Mouse (Mus musculus) myocyte (in vitro differentiated cells): ENCODE measurements around the gene Lcn2. TPM values are rescaled to one million over a fixed set of nuclear protein-coding genes. Genes with fewer than 3 reads are reported as not detected.

Experiments used
- H3K27me3 ChIP-seq: one replicate; pipeline ENCODE4 v1.6.1; 2011; ENCODE audit not compliant: control insufficient read depth, insufficient read depth, insufficient read length
- H3K36me3 ChIP-seq: one replicate; pipeline ENCODE4 v1.6.1; 2011; ENCODE audit not compliant: control insufficient read depth, insufficient read depth
- H3K4me2 ChIP-seq: one replicate; pipeline ENCODE4 v1.6.1; 2011; ENCODE audit warnings: low read depth, control low read depth
- H3K4me3 ChIP-seq: one replicate; pipeline ENCODE4 v1.5.1; 2011; ENCODE audit warnings: mild to moderate bottlenecking, control low read depth, moderate library complexity
- H3K79me2 ChIP-seq: one replicate; pipeline ENCODE4 v1.6.1; 2011; ENCODE audit not compliant: control insufficient read depth, insufficient read depth
- H3ac ChIP-seq: one replicate; pipeline ENCODE4 v1.6.1; 2011; ENCODE audit not compliant: control insufficient read depth, insufficient read length
- CEBPB ChIP-seq: IDR thresholded peaks from 2 replicates; pipeline ENCODE4 v1.6.1; 2011; ENCODE audit warnings: mild to moderate bottlenecking, moderate library complexity; ENCODE audit not compliant: poor library complexity, insufficient read depth, severe bottlenecking
- E2F4 ChIP-seq: IDR thresholded peaks from one replicate; pipeline ENCODE4 v1.6.1; 2011; ENCODE audit warnings: mild to moderate bottlenecking, control low read depth, moderate library complexity; ENCODE audit not compliant: insufficient read depth
- MAX ChIP-seq: IDR thresholded peaks from one replicate; pipeline ENCODE4 v1.6.1; 2011; ENCODE audit warnings: low read depth, mild to moderate bottlenecking, control low read depth
- MYOD1 ChIP-seq, 3 experiments: IDR thresholded peaks; one replicate each; pipeline ENCODE4 v1.6.1; 2011; ENCODE audit warnings: control low read depth in 2 of 3, low read depth in 2 of 3, mild to moderate bottlenecking in 2 of 3, moderate library complexity in 1 of 3; ENCODE audit not compliant: insufficient read length in 2 of 3, control insufficient read depth in 1 of 3
- MYOG ChIP-seq, 3 experiments: IDR thresholded peaks; one replicate each; pipeline ENCODE4 v1.6.1; 2011; ENCODE audit warnings: control low read depth in 2 of 3, low read depth in 2 of 3, mild to moderate bottlenecking in 2 of 3; ENCODE audit not compliant: insufficient read length in 2 of 3, control insufficient read depth in 1 of 3, insufficient read depth in 1 of 3
- POLR2A ChIP-seq: IDR thresholded peaks from one replicate; pipeline ENCODE4 v1.6.1; 2011; ENCODE audit warnings: low read depth, mild to moderate bottlenecking, control low read depth, moderate library complexity; ENCODE audit not compliant: insufficient read length
- POLR2AphosphoS2 ChIP-seq: IDR thresholded peaks from one replicate; pipeline ENCODE4 v1.6.1; 2011; ENCODE audit warnings: low read depth, control low read depth; ENCODE audit not compliant: insufficient read length
- REST ChIP-seq: IDR thresholded peaks from one replicate; pipeline ENCODE4 v1.6.1; 2011; ENCODE audit warnings: mild to moderate bottlenecking, control low read depth, moderate library complexity; ENCODE audit not compliant: insufficient read depth, insufficient read length
- SRF ChIP-seq: IDR thresholded peaks from one replicate; pipeline ENCODE4 v1.6.1; 2011; ENCODE audit warnings: low read depth; ENCODE audit not compliant: control insufficient read depth, insufficient read length
- TCF12 ChIP-seq: IDR thresholded peaks from one replicate; pipeline ENCODE4 v1.6.1; 2011; ENCODE audit warnings: mild to moderate bottlenecking, control low read depth; ENCODE audit not compliant: poor library complexity, insufficient read depth, severe bottlenecking
- TCF3 ChIP-seq: IDR thresholded peaks from one replicate; pipeline ENCODE4 v1.6.1; 2011; ENCODE audit warnings: low read depth, control low read depth; ENCODE audit not compliant: insufficient read length
- USF1 ChIP-seq: IDR thresholded peaks from one replicate; pipeline ENCODE4 v1.6.1; 2011; ENCODE audit warnings: low read depth, mild to moderate bottlenecking, control low read depth, moderate library complexity
- polyA plus RNA-seq: library from polyadenylated mRNA; unstranded; fragments of >200 nt; fragmentation: generic; extraction: Trizol; gene quantifications from one replicate; pipeline ENCODE4 v1.2.1, GENCODE M21; 2012; ENCODE audit warnings: missing spikeins

The Lcn2 gene
- polyA plus RNA-seq, 1 experiment, result 0.02 TPM

DNA sequence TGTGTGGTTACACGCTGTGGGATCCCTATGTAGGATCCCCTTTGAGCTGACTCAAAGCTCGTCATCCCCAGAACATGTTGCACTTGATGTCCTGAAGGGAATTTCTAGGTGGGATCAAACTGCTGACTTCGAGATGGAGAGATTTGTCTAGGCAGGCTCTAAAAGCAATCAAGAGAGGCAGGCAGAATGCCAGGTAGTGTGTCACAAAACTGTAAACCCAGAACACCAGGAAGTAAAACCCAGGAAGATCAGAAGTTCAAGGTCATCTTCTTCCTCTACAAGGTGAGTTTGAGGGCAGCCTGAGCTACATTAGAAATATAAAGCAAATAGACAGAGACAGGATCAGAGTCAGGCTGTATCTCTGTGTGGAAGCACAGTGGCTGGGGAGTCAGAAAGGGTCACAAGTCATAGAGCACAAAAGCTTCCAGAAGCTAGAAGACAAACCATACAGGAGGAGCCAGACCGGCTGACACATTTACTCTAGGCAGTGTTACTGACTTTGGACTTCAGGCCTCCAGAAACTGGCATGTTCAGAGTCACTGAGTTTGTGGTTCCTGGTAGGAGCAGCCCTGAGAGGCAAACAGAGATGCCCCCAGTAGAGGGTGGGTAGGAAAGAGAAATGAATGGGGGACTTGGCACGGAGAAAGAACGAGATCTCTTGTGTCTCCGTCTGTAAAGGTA lies 19.2 kb upstream of the Lcn2 start:
- no peaks in the 10 kb centered on the region for H3K79me2 ChIP-seq
- no peak overlapping the region for H3K4me2 ChIP-seq
- H3K36me3 ChIP-seq, result no peaks in the 10 kb centered on the region
- no peaks in the 10 kb centered on the region for H3K27me3 ChIP-seq
- no peak for TF ChIP-seq POLR2A
- TF ChIP-seq MYOD1 (IDR thresholded peaks at IDR 0.05; ENCODE audit: control insufficient read depth in 1 of 3, insufficient read length in 2 of 3, low read depth in 2 of 3), result no peak
- no peak for TF ChIP-seq SRF
- TF ChIP-seq E2F4, result no peak
- no peak for TF ChIP-seq POLR2AphosphoS2
- TF ChIP-seq CEBPB, result no peak
- no peak for TF ChIP-seq TCF12
- no peak for TF ChIP-seq REST
- no peak overlapping the region for H3ac ChIP-seq
- no peak overlapping the region for H3K4me3 ChIP-seq

- H3K27me3 ChIP-seq, result no peaks in the 10 kb centered on the region
- H3K4me3 ChIP-seq, result no peak overlapping the region
- no peaks in the 10 kb centered on the region for H3K36me3 ChIP-seq
- H3ac ChIP-seq, result no peak overlapping the region
- H3K4me2 ChIP-seq, result no peak overlapping the region
- no peaks in the 10 kb centered on the region for H3K79me2 ChIP-seq
- no peak for TF ChIP-seq REST
- no peak for TF ChIP-seq USF1
Measured at GRCm38 (mm10) chr2:32404663-32405062, 16.6 kb upstream of the Lcn2 start.

DNA sequence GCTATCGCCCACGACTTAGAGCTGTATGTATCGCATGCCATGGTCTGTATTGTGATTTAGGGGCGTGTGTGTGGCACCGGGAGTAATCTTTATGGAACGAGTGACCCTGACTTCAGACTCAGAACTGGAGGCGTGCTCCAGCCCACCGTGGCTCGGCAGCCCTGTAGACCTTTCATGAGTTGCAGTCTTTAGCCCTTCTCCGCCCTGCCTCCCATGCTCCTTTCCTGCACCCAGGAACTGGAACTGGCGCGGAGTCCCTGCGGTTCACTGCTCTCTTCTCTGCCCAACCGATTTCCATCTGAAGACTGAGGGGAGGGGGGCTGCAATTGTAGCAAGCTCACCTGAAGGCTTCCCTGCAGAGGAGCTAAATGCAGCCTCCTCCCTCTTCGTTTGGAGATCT lies 8.6 kb upstream of the Lcn2 start:
- Histone ChIP-seq H3K36me3 (no peaks in the 10 kb centered on the region), H3K79me2 (peaks cover 23% of the 10 kb centered on the region), H3ac (peak overlapping the region; percentile 59), H3K4me2 (peak overlapping the region; percentile 99), H3K4me3 (peak overlapping the region; percentile 83), H3K27me3 (no peaks in the 10 kb centered on the region)
- TF ChIP-seq MAX, result no peak
- no peak for TF ChIP-seq SRF
- no peak for TF ChIP-seq E2F4

- Histone ChIP-seq H3K4me3 (peak overlapping the region; percentile 83), H3K27me3 (no peaks in the 10 kb centered on the region), H3ac (peak overlapping the region; percentile 59), H3K36me3 (no peaks in the 10 kb centered on the region), H3K4me2 (peak overlapping the region; percentile 99), H3K79me2 (peaks cover 23% of the 10 kb centered on the region)
- TF ChIP-seq USF1 (no peak), MAX (no peak), E2F4 (peak; percentile 38), POLR2AphosphoS2 (peak; percentile 63), REST (no peak), TCF3 (no peak), TCF12 (no peak), CEBPB (no peak), POLR2A (peak; percentile 81), MYOG (IDR thresholded peaks at IDR 0.05; ENCODE audit: control insufficient read depth in 1 of 3, insufficient read depth in 1 of 3, insufficient read length in 2 of 3, low read depth in 2 of 3) (peak in 1 of 3 experiments; percentile 30), SRF (no peak), MYOD1 (IDR thresholded peaks at IDR 0.05; ENCODE audit: control insufficient read depth in 1 of 3, insufficient read length in 2 of 3, low read depth in 2 of 3) (no peak)
Measured at GRCm38 (mm10) chr2:32395946-32396621, 8.0 kb upstream of the Lcn2 start.

DNA sequence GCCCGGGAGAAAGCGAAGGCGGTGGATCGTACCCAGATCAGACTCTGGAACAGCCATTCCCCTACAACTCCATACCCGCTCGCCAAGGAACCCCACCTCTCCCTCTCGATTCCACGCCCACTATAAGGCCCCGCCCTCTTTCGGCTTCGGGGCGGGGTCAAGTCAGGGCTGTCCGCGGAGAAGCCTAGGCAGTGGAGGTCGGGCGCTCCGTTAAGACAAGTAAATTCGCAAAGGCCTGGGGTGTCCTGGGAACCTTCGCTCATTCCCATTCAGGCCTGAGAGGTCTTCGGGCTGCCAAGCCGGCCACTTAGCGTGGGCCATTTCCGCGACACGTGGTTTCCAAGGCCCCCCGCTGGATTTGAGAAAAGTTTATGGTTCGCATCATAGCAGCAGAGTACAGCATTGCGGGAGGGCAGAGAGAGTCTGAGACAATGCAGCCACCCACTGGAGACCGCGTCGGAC lies 7.5 kb upstream of the Lcn2 start, which contains the start of gene Ptges2:
Gene Ptges2, plus strand, starts transcription at position 413 of the 462 bp plus-strand sequence.
- H3K4me2 ChIP-seq, result peak within 1 kb of the TSS; percentile 99

More for the DNA sequence above, 7.5 kb upstream of the Lcn2 start, which contains the start of gene Ptges2:
- peak within 1 kb of the TSS; percentile 59 for H3ac ChIP-seq
- H3K36me3 ChIP-seq, result no peaks in the 10 kb centered on the region
- no peak for TF ChIP-seq REST
- peak; percentile 53 for TF ChIP-seq POLR2AphosphoS2
- no peak for TF ChIP-seq E2F4
- no peak for TF ChIP-seq MYOG (IDR thresholded peaks at IDR 0.05; ENCODE audit: control insufficient read depth in 1 of 3, insufficient read depth in 1 of 3, insufficient read length in 2 of 3, low read depth in 2 of 3)
- TF ChIP-seq SRF, result no peak
- no peak for TF ChIP-seq TCF12
- no peak for TF ChIP-seq TCF3
- no peak for TF ChIP-seq MYOD1 (IDR thresholded peaks at IDR 0.05; ENCODE audit: control insufficient read depth in 1 of 3, insufficient read length in 2 of 3, low read depth in 2 of 3)
- peak; percentile 98 for TF ChIP-seq USF1
- peak; percentile 89 for TF ChIP-seq MAX
- no peak for TF ChIP-seq CEBPB
- TF ChIP-seq POLR2A, result peak; percentile 53
- H3K27me3 ChIP-seq, result no peaks in the 10 kb centered on the region
- peaks cover 23% of the 10 kb centered on the region for H3K79me2 ChIP-seq
- H3K4me3 ChIP-seq, result peak within 1 kb of the TSS; percentile 83
